ENCODE assay signal across 8 mouse cellular contexts in the genomic region with DNA sequence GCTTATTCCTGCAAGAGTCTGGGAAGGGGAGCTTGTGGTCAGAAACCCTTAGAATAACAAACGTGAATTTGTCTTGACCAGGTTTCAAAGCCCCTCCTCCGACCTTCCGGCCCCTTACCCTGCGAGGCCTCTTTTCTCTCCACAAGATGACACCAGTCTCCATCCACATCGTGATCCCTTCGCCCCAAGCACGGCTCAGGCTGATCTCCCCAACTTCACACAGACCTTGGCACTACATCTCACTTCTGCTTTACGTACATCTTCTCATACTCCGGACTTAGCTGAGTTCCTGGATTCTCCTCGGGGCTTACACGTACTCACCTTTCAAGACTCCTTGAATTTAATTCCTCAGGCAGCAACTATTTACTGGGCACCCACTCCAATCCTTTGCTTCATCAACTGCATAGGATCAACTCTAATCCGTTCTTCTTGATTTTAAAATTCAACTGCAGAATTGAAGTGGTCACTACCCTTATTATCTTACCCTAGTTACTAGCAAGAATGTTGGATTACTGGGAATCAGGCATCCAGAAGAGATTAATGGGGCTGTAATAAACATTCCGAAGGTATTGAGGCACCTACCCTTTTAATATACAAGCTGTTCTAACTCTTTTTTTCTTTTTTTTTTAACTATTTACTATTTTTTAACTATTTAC. TPM values are rescaled to one million over a fixed set of nuclear protein-coding genes. Genes with fewer than 3 reads are reported as not detected.
DNase-seq lines count a peak whose midpoint lies in the region; ATAC-seq lines count a peak whose summit lies in the region.

No protein-coding gene starts in this region.

- H3K36me3 ChIP-seq in neural tube, embryonic 11.5 days (ENCODE audit: control insufficient read depth, insufficient read depth, low read length) = peaks cover 6% of the 10 kb centered on the region; the same call in 1 of the 2 replicates
- H3K36me3 ChIP-seq in liver, embryonic 12.5 days = peaks cover 36% of the 10 kb centered on the region
- H3K36me3 ChIP-seq in stomach, embryonic 16.5 days (ENCODE audit: control insufficient read depth, insufficient read depth, low read length) = peaks cover 8% of the 10 kb centered on the region; the same call in 1 of the 2 replicates

- peak overlapping the region; percentile 74 for H3K4me2 ChIP-seq in neural tube, embryonic 11.5 days (ENCODE audit: low read depth)
- peak overlapping the region; percentile 81 for H3K4me2 ChIP-seq in liver, embryonic 12.5 days
- H3K4me2 ChIP-seq in stomach, embryonic 16.5 days (ENCODE audit: low read depth, low read length) = peak overlapping the region; percentile 76

- H3K9me3 ChIP-seq in neural tube, embryonic 11.5 days (ENCODE audit: control insufficient read depth, low read length) = no peaks in the 10 kb centered on the region
- no peaks in the 10 kb centered on the region for H3K9me3 ChIP-seq in liver, embryonic 12.5 days (replicated peaks)
- H3K9me3 ChIP-seq in stomach, embryonic 16.5 days (replicated peaks; ENCODE audit: control insufficient read depth, low read length) = no peaks in the 10 kb centered on the region

- peak overlapping the region; percentile 91 for H3K4me3 ChIP-seq in neural tube, embryonic 11.5 days (ENCODE audit: low read depth, low read length)
- peak overlapping the region; percentile 73 for H3K4me3 ChIP-seq in liver, embryonic 12.5 days
- peak overlapping the region; percentile 85 for H3K4me3 ChIP-seq in stomach, embryonic 16.5 days (replicated peaks; ENCODE audit: low read length)

- DNase-seq in neural tube, embryonic 11.5 days (ENCODE audit: low spot score) = no peak
- no peak for DNase-seq in neural tube, embryonic 10.5 days (ENCODE audit: extremely low spot score, low spot score)
- DNase-seq in adrenal gland, postnatal 14 days = no peak
- DNase-seq in urinary bladder, adult 2 months (ENCODE audit: low spot score) = no peak
- DNase-seq in frontal cortex, postnatal 36 days (ENCODE audit: low spot score in 2 of 2) = no peak

- no peaks in the 10 kb centered on the region for H3K27me3 ChIP-seq in neural tube, embryonic 11.5 days (ENCODE audit: control insufficient read depth, insufficient read depth, low read length)
- H3K27me3 ChIP-seq in liver, embryonic 12.5 days (replicated peaks) = no peaks in the 10 kb centered on the region
- no peaks in the 10 kb centered on the region for H3K27me3 ChIP-seq in stomach, embryonic 16.5 days (ENCODE audit: control insufficient read depth, insufficient read depth, low read length)

- ATAC-seq in neural tube, embryonic 11.5 days (ENCODE audit: insufficient read depth, low FRiP score, low TSS enrichment) = peak; percentile 33; the same call in 1 of the 2 replicates
- ATAC-seq in erythroid progenitor cell, adult 5-6 weeks (replicated peaks; ENCODE audit: low FRiP score, poor library complexity, severe bottlenecking) = peak; percentile 13; the same call in 1 of the 2 replicates
- peak; percentile 30 for ATAC-seq in liver, embryonic 12.5 days
- 0 out of 2 replicates have a peak, but pooled peaks have one; percentile 0 for ATAC-seq in stomach, embryonic 16.5 days (ENCODE audit: insufficient read depth, low FRiP score)

- WGBS in neural tube, embryonic 11.5 days = 7% methylated on average over 13 of the region's 13 CpGs
- WGBS in liver, embryonic 12.5 days (ENCODE audit: insufficient replicate concordance) = 6% methylated on average over 13 of the region's 13 CpGs
- WGBS in stomach, embryonic 16.5 days = 7% methylated on average over 13 of the region's 13 CpGs

- peak overlapping the region; percentile 94 for H3K9ac ChIP-seq in neural tube, embryonic 11.5 days (ENCODE audit: low read length)
- peak overlapping the region; percentile 94 for H3K9ac ChIP-seq in liver, embryonic 12.5 days
- peak overlapping the region; percentile 91 for H3K9ac ChIP-seq in stomach, embryonic 16.5 days (ENCODE audit: low read length)

- peak overlapping the region; percentile 88; the same call in 1 of the 2 replicates for H3K27ac ChIP-seq in neural tube, embryonic 11.5 days (ENCODE audit: low read depth, low read length)
- peak overlapping the region; percentile 96 for H3K27ac ChIP-seq in liver, embryonic 12.5 days
- H3K27ac ChIP-seq in stomach, embryonic 16.5 days (ENCODE audit: low read length) = peak overlapping the region; percentile 94

- H3K4me1 ChIP-seq in neural tube, embryonic 11.5 days (ENCODE audit: control insufficient read depth, insufficient read depth, low read length) = peaks cover 15% of the 10 kb centered on the region
- peaks cover 81% of the 10 kb centered on the region for H3K4me1 ChIP-seq in liver, embryonic 12.5 days
- peaks cover 26% of the 10 kb centered on the region for H3K4me1 ChIP-seq in stomach, embryonic 16.5 days (ENCODE audit: control insufficient read depth, insufficient read depth, low read length)

RNA-seq across cellular contexts. Expression of a gene that starts 9.0 kb away (rescaled TPM):
- 132 and 135 TPM in 2 replicates for polyA plus RNA-seq in neural tube, embryonic 11.5 days (2014; fragmentation: Nextera tagmentation; extraction: Ambion mirVana)
- total RNA-seq in erythroid progenitor cell, adult 5-6 weeks (2015; ENCODE audit: low replicate concordance) = 198 and 206 TPM in 2 replicates
- 242 and 266 TPM in 2 replicates for total RNA-seq in erythroid progenitor cell, adult 5-6 weeks (2017; ENCODE audit: low replicate concordance)
- polyA plus RNA-seq in liver, embryonic 12.5 days (2016; fragmentation: Nextera tagmentation; extraction: Ambion mirVana) = 133 and 141 TPM in 2 replicates
- polyA plus RNA-seq in stomach, embryonic 16.5 days (2015; fragmentation: Nextera tagmentation; extraction: Ambion mirVana) = 111 and 116 TPM in 2 replicates
- 178 and 199 TPM in 2 replicates for total RNA-seq in adrenal gland, postnatal 14 days (2021)
- polyA plus RNA-seq in urinary bladder, adult 2 months (2012; rRNA removed) = 103 and 115 TPM in 2 replicates

RNA-seq across cellular contexts. Expression of a gene that starts 21.5 kb away (rescaled TPM):
- 87.8 and 92.8 TPM in 2 replicates for polyA plus RNA-seq in neural tube, embryonic 11.5 days (2014; fragmentation: Nextera tagmentation; extraction: Ambion mirVana)
- total RNA-seq in erythroid progenitor cell, adult 5-6 weeks (2015; ENCODE audit: low replicate concordance) = 22.0 and 28.9 TPM in 2 replicates
- total RNA-seq in erythroid progenitor cell, adult 5-6 weeks (2017; ENCODE audit: low replicate concordance) = 10.7 and 15.0 TPM in 2 replicates
- 87.1 and 95.9 TPM in 2 replicates for polyA plus RNA-seq in liver, embryonic 12.5 days (2016; fragmentation: Nextera tagmentation; extraction: Ambion mirVana)
- polyA plus RNA-seq in stomach, embryonic 16.5 days (2015; fragmentation: Nextera tagmentation; extraction: Ambion mirVana) = 83.0 and 83.5 TPM in 2 replicates
- total RNA-seq in adrenal gland, postnatal 14 days (2021) = 50.8 and 68.2 TPM in 2 replicates
- 37.9 and 45.9 TPM in 2 replicates for polyA plus RNA-seq in urinary bladder, adult 2 months (2012; rRNA removed)

RNA-seq across cellular contexts. Expression of a gene that starts 26.4 kb away (rescaled TPM):
- 1.4 and 2.1 TPM in 2 replicates for polyA plus RNA-seq in neural tube, embryonic 11.5 days (2014; fragmentation: Nextera tagmentation; extraction: Ambion mirVana)
- not detected in 2 replicates for total RNA-seq in erythroid progenitor cell, adult 5-6 weeks (2015; ENCODE audit: low replicate concordance)
- not detected in 2 replicates for total RNA-seq in erythroid progenitor cell, adult 5-6 weeks (2017; ENCODE audit: low replicate concordance)
- polyA plus RNA-seq in liver, embryonic 12.5 days (2016; fragmentation: Nextera tagmentation; extraction: Ambion mirVana) = 2.1 and 2.3 TPM in 2 replicates
- polyA plus RNA-seq in stomach, embryonic 16.5 days (2015; fragmentation: Nextera tagmentation; extraction: Ambion mirVana) = 1.1 and 2.1 TPM in 2 replicates
- total RNA-seq in adrenal gland, postnatal 14 days (2021) = 2.3 and 2.4 TPM in 2 replicates
- polyA plus RNA-seq in urinary bladder, adult 2 months (2012; rRNA removed) = 0.19 and 0.28 TPM in 2 replicates

RNA-seq across cellular contexts. Expression of a gene that starts 27.1 kb away (rescaled TPM):
- polyA plus RNA-seq in neural tube, embryonic 11.5 days (2014; fragmentation: Nextera tagmentation; extraction: Ambion mirVana) = 97.6 and 103 TPM in 2 replicates
- total RNA-seq in erythroid progenitor cell, adult 5-6 weeks (2015; ENCODE audit: low replicate concordance) = 67.0 and 97.7 TPM in 2 replicates
- 119 and 128 TPM in 2 replicates for total RNA-seq in erythroid progenitor cell, adult 5-6 weeks (2017; ENCODE audit: low replicate concordance)
- polyA plus RNA-seq in liver, embryonic 12.5 days (2016; fragmentation: Nextera tagmentation; extraction: Ambion mirVana) = 56.2 and 58.4 TPM in 2 replicates
- polyA plus RNA-seq in stomach, embryonic 16.5 days (2015; fragmentation: Nextera tagmentation; extraction: Ambion mirVana) = 146 and 148 TPM in 2 replicates
- 77.9 and 90.8 TPM in 2 replicates for total RNA-seq in adrenal gland, postnatal 14 days (2021)
- polyA plus RNA-seq in urinary bladder, adult 2 months (2012; rRNA removed) = 96.5 and 99.1 TPM in 2 replicates

RNA-seq across cellular contexts. Expression of a gene that starts 42.7 kb away (rescaled TPM):
- 243 and 245 TPM in 2 replicates for polyA plus RNA-seq in neural tube, embryonic 11.5 days (2014; fragmentation: Nextera tagmentation; extraction: Ambion mirVana)
- total RNA-seq in erythroid progenitor cell, adult 5-6 weeks (2015; ENCODE audit: low replicate concordance) = 462 and 487 TPM in 2 replicates
- 79.9 and 80.3 TPM in 2 replicates for total RNA-seq in erythroid progenitor cell, adult 5-6 weeks (2017; ENCODE audit: low replicate concordance)
- 116 and 130 TPM in 2 replicates for polyA plus RNA-seq in liver, embryonic 12.5 days (2016; fragmentation: Nextera tagmentation; extraction: Ambion mirVana)
- 150 and 165 TPM in 2 replicates for polyA plus RNA-seq in stomach, embryonic 16.5 days (2015; fragmentation: Nextera tagmentation; extraction: Ambion mirVana)
- total RNA-seq in adrenal gland, postnatal 14 days (2021) = 110 and 120 TPM in 2 replicates
- polyA plus RNA-seq in urinary bladder, adult 2 months (2012; rRNA removed) = 196 and 275 TPM in 2 replicates
